ENCODE assay signal across 8 mouse cellular contexts in genomic region chr12:76435084-76435483, GRCm38 (mm10). TPM values are rescaled to one million over a fixed set of nuclear protein-coding genes. Genes with fewer than 3 reads are reported as not detected.
DNase-seq lines count a peak whose midpoint lies in the region; ATAC-seq and TF ChIP-seq lines count a peak whose summit lies in the region.

No protein-coding gene starts in this region.

- peak overlapping the region; percentile 41 for H3K4me3 ChIP-seq in kidney, embryonic 16.5 days (ENCODE audit: low read length)
- peak overlapping the region; percentile 60 for H3K4me3 ChIP-seq in embryonic facial prominence, embryonic 10.5 days
- peak overlapping the region; percentile 15 for H3K4me3 ChIP-seq in hindbrain, postnatal 0 days (ENCODE audit: low read length)
- peak overlapping the region; percentile 16; the same call in 1 of the 2 replicates for H3K4me3 ChIP-seq in midbrain, embryonic 15.5 days

- H3K9me3 ChIP-seq in kidney, embryonic 16.5 days (ENCODE audit: low read length) = no peaks in the 10 kb centered on the region
- H3K9me3 ChIP-seq in embryonic facial prominence, embryonic 10.5 days = no peaks in the 10 kb centered on the region
- H3K9me3 ChIP-seq in hindbrain, postnatal 0 days (ENCODE audit: low read length) = no peaks in the 10 kb centered on the region
- H3K9me3 ChIP-seq in midbrain, embryonic 15.5 days = no peaks in the 10 kb centered on the region

- TF ChIP-seq CTCF in hindbrain, postnatal 0 days (IDR thresholded peaks at IDR 0.05; ENCODE audit: low read depth) = no peak

- 2% methylated on average over 17 of the region's 17 CpGs for WGBS in kidney, embryonic 16.5 days
- WGBS in embryonic facial prominence, embryonic 10.5 days = 2% methylated on average over 17 of the region's 17 CpGs
- 8% methylated on average over 17 of the region's 17 CpGs for WGBS in hindbrain, postnatal 0 days
- WGBS in midbrain, embryonic 15.5 days = 3% methylated on average over 17 of the region's 17 CpGs

- peak overlapping the region; percentile 57 for H3K4me2 ChIP-seq in kidney, embryonic 16.5 days (replicated peaks; ENCODE audit: low read depth, low read length)
- H3K4me2 ChIP-seq in hindbrain, postnatal 0 days (ENCODE audit: low read depth, low read length) = peak overlapping the region; percentile 44
- peak overlapping the region; percentile 48 for H3K4me2 ChIP-seq in midbrain, embryonic 15.5 days

- H3K27ac ChIP-seq in kidney, embryonic 16.5 days (ENCODE audit: low read length) = no peak overlapping the region
- peak overlapping the region; percentile 67; the same call in 1 of the 2 replicates for H3K27ac ChIP-seq in embryonic facial prominence, embryonic 10.5 days (replicated peaks)
- H3K27ac ChIP-seq in hindbrain, postnatal 0 days = no peak overlapping the region
- H3K27ac ChIP-seq in midbrain, embryonic 15.5 days = no peak overlapping the region

- DNase-seq in kidney, adult 18-20 months = no peak
- DNase-seq in embryonic facial prominence, embryonic 10.5 days (ENCODE audit: low spot score) = peak; percentile 36
- DNase-seq in hindbrain, postnatal 0 days (ENCODE audit: low spot score) = no peak
- DNase-seq in adrenal gland, postnatal 14 days = no peak
- no peak for DNase-seq in adrenal gland, postnatal 4 days (ENCODE audit: low spot score in 2 of 2)
- DNase-seq in cerebellum, adult 11 months = no peak

- no peaks in the 10 kb centered on the region for H3K36me3 ChIP-seq in kidney, embryonic 16.5 days (ENCODE audit: insufficient read depth, low read length)
- H3K36me3 ChIP-seq in embryonic facial prominence, embryonic 10.5 days (replicated peaks) = no peaks in the 10 kb centered on the region
- H3K36me3 ChIP-seq in hindbrain, postnatal 0 days (ENCODE audit: insufficient read depth, low read length) = no peaks in the 10 kb centered on the region
- no peaks in the 10 kb centered on the region for H3K36me3 ChIP-seq in midbrain, embryonic 15.5 days (replicated peaks)

- H3K9ac ChIP-seq in kidney, embryonic 16.5 days (replicated peaks; ENCODE audit: low read length) = peak overlapping the region; percentile 58
- H3K9ac ChIP-seq in hindbrain, postnatal 0 days (replicated peaks; ENCODE audit: low read length) = no peak overlapping the region
- no peak overlapping the region for H3K9ac ChIP-seq in midbrain, embryonic 15.5 days

- peaks cover 8% of the 10 kb centered on the region for H3K4me1 ChIP-seq in kidney, embryonic 16.5 days (ENCODE audit: insufficient read depth, low read length)
- peaks cover 14% of the 10 kb centered on the region for H3K4me1 ChIP-seq in embryonic facial prominence, embryonic 10.5 days
- H3K4me1 ChIP-seq in hindbrain, postnatal 0 days (ENCODE audit: insufficient read depth, low read length) = no peaks in the 10 kb centered on the region
- H3K4me1 ChIP-seq in midbrain, embryonic 15.5 days = peaks cover 5% of the 10 kb centered on the region; the same call in 1 of the 2 replicates

- ATAC-seq in kidney, embryonic 16.5 days (ENCODE audit: low FRiP score, low TSS enrichment) = peak; percentile 84
- no peak for ATAC-seq in hindbrain, postnatal 0 days
- ATAC-seq in midbrain, embryonic 15.5 days (replicated peaks) = no peak

- no peaks in the 10 kb centered on the region; the same call in 1 of the 2 replicates for H3K27me3 ChIP-seq in kidney, embryonic 16.5 days (ENCODE audit: insufficient read depth, low read length)
- peaks cover 33% of the 10 kb centered on the region for H3K27me3 ChIP-seq in embryonic facial prominence, embryonic 10.5 days (replicated peaks; ENCODE audit: low read depth, poor library complexity, severe bottlenecking)
- H3K27me3 ChIP-seq in hindbrain, postnatal 0 days (ENCODE audit: insufficient read depth, low read length) = no peaks in the 10 kb centered on the region
- 0 out of 2 replicates have a peak, but pooled peaks cover 5% of the 10 kb centered on the region for H3K27me3 ChIP-seq in midbrain, embryonic 15.5 days (replicated peaks)

RNA-seq across cellular contexts. Expression of gene Ppp1r36, which starts 17.7 kb away (rescaled TPM):
- 4.0 and 4.3 TPM in 2 replicates for polyA plus RNA-seq in kidney, embryonic 16.5 days (2015; fragmentation: Nextera tagmentation; extraction: Ambion mirVana)
- polyA plus RNA-seq in embryonic facial prominence, embryonic 10.5 days (2016; fragmentation: Nextera tagmentation; extraction: Ambion mirVana) = 1.6 and 1.8 TPM in 2 replicates
- 0.25 and 0.52 TPM in 2 replicates for total RNA-seq in hindbrain, postnatal 0 days (2014; rRNA removed)
- polyA plus RNA-seq in hindbrain, postnatal 0 days (2015; fragmentation: Nextera tagmentation; extraction: Ambion mirVana) = 2.7 and 2.8 TPM in 2 replicates
- 0.73 and 1.0 TPM in 2 replicates for polyA plus RNA-seq in midbrain, embryonic 15.5 days (2015; fragmentation: Nextera tagmentation; extraction: Ambion mirVana)
- total RNA-seq in adrenal gland, postnatal 14 days (2021) = 0.34 TPM in 1 of 2 replicates, not detected in the other
- 1 to 10 TPM in 1 of 2 experiments, under 1 TPM in 1; 0.56 to 1.0 TPM for total RNA-seq in adrenal gland, postnatal 4 days (2021)

RNA-seq across cellular contexts. Expression of gene Hspa2, which starts 31.1 kb away (rescaled TPM):
- 11.0 and 12.5 TPM in 2 replicates for polyA plus RNA-seq in kidney, embryonic 16.5 days (2015; fragmentation: Nextera tagmentation; extraction: Ambion mirVana)
- 5.4 and 5.9 TPM in 2 replicates for polyA plus RNA-seq in embryonic facial prominence, embryonic 10.5 days (2016; fragmentation: Nextera tagmentation; extraction: Ambion mirVana)
- total RNA-seq in hindbrain, postnatal 0 days (2014; rRNA removed) = 9.6 and 17.2 TPM in 2 replicates
- 11.1 and 13.8 TPM in 2 replicates for polyA plus RNA-seq in hindbrain, postnatal 0 days (2015; fragmentation: Nextera tagmentation; extraction: Ambion mirVana)
- 5.5 and 5.6 TPM in 2 replicates for polyA plus RNA-seq in midbrain, embryonic 15.5 days (2015; fragmentation: Nextera tagmentation; extraction: Ambion mirVana)
- 21.9 and 23.3 TPM in 2 replicates for total RNA-seq in adrenal gland, postnatal 14 days (2021)
- total RNA-seq in adrenal gland, postnatal 4 days (2021) = 10 to 100 TPM; 22.7 to 24.4 TPM
